Mouse (Mus musculus) embryonic facial prominence, embryonic 10.5 days (tissue): ENCODE measurements around the gene Zfp65. TPM values are rescaled to one million over a fixed set of nuclear protein-coding genes. Genes with fewer than 3 reads are reported as not detected.
"Not testable (repeated sequence)": the region's sequence is repeated elsewhere in the genome, so short reads cannot be mapped to it uniquely, and the experiment has no call there.

Source experiments
- DNase-seq: peaks from one replicate; pipeline ENCODE4 v3.0.0-alpha.2; 2017; ENCODE audit warnings: low spot score
- H3K27ac ChIP-seq: fragments of 300-500 bp; sonication (generic); replicated peaks from 2 replicates; pipeline ENCODE4 v1.5.1; 2016; ENCODE audit warnings: mild to moderate bottlenecking
- H3K27me3 ChIP-seq: fragments of 300-500 bp; sonication (generic); replicated peaks from 2 replicates; pipeline ENCODE4 v1.6.1; 2016; ENCODE audit warnings: low read depth, mild to moderate bottlenecking; ENCODE audit not compliant: poor library complexity, severe bottlenecking
- H3K36me3 ChIP-seq: fragments of 300-500 bp; sonication (generic); replicated peaks from 2 replicates; pipeline ENCODE4 v1.6.1; 2016; ENCODE audit warnings: mild to moderate bottlenecking, moderate library complexity
- H3K4me1 ChIP-seq: fragments of 300-500 bp; sonication (generic); 2 replicates; pipeline ENCODE4 v1.6.1; 2016
- H3K4me3 ChIP-seq: fragments of 300-500 bp; sonication (generic); 2 replicates; pipeline ENCODE4 v1.5.1; 2016; ENCODE audit warnings: mild to moderate bottlenecking, moderate library complexity
- H3K9me3 ChIP-seq: fragments of 300-500 bp; sonication (generic); 2 replicates; pipeline ENCODE4 v1.6.1; 2016; ENCODE audit warnings: mild to moderate bottlenecking
- WGBS: fragments of 180-500 bp; shearing (Covaris S2); methylation state at CpG from one replicate; pipeline ENCODE4 v1.1.7; 2016; 5-methylcytosine and 5-hydroxymethylcytosine counted together
- polyA plus RNA-seq: library from polyadenylated mRNA; unstranded; fragments of >200 nt; fragmentation: Nextera tagmentation; extraction: Ambion mirVana; gene quantifications from 2 replicates; pipeline ENCODE4 v1.2.1, GENCODE M21; 2016

The Zfp65 gene
- 6.4 and 7.8 TPM in 2 replicates for polyA plus RNA-seq

DNA sequence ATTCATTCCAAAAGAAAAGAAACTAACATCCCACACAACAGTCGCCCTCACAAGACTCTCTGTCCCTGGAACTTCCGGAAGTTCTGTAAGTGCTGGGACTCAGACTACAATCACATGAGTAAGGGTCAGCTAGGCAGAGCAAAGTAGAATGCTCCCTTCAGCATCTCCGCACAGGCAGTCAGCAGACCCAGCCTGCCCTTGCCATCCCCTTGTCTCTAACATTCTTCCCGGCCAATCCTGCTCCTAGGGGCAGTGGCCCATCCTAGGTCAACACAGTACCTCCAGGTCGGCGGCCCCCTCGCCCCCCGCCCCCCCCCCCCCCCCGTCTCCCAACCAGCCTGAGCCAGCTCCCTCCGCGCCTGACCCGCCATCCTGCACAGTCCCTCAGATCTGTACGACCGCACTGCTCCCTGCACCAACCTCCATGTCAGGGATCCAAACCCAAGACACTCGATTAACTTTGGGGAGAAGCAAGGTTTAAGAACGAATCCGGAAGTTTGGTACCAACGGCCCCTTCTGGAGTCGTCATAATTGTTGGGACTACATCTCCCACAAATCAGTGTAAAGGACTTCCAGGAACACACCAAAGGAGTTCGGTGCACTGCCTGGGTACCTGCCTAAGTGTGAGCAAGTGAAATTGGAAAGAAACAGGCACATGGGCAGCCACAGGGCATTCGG lies at the start of gene Zfp65:
Gene Zfp65 (minus strand): TSS at position 533 of the 678 bp plus-strand sequence.
- no peaks in the 10 kb centered on the region for H3K36me3 ChIP-seq
- peak within 1 kb of the TSS; percentile 87 for H3K27ac ChIP-seq
- peak; percentile 60 for DNase-seq
- H3K9me3 ChIP-seq: peaks cover 7% of the 10 kb centered on the region
- WGBS: 4% methylated on average over 19 of the region's 21 CpGs
- H3K4me3 ChIP-seq: peak within 1 kb of the TSS; percentile 67
- H3K4me1 ChIP-seq: peaks cover 7% of the 10 kb centered on the region; the same call in 1 of the 2 replicates
- no peaks in the 10 kb centered on the region for H3K27me3 ChIP-seq

GRCm38 (mm10) chr13:67763031-67763768 lies 34.2 kb upstream of the Zfp65 start:
- H3K4me3 ChIP-seq: no peak overlapping the region

GRCm38 (mm10) chr13:67759966-67760365 lies 31.0 kb upstream of the Zfp65 start:
- no peak overlapping the region for H3K27ac ChIP-seq
- no peaks in the 10 kb centered on the region for H3K4me1 ChIP-seq
- no peaks in the 10 kb centered on the region for H3K9me3 ChIP-seq
- H3K4me3 ChIP-seq: no peak overlapping the region
- no peaks in the 10 kb centered on the region for H3K36me3 ChIP-seq
- DNase-seq: no peak
- no peaks in the 10 kb centered on the region for H3K27me3 ChIP-seq
- WGBS: 81% methylated on average over 1 of the region's 1 CpGs

More at GRCm38 (mm10) chr13:67763031-67763768, 34.2 kb upstream of the Zfp65 start:
- Histone ChIP-seq H3K4me1 (no peaks in the 10 kb centered on the region), H3K27me3 (no peaks in the 10 kb centered on the region), H3K36me3 (no peaks in the 10 kb centered on the region), H3K27ac (no peak overlapping the region), H3K9me3 (no peaks in the 10 kb centered on the region)
- WGBS: 83% methylated on average over 2 of the region's 2 CpGs
- no peak for DNase-seq

DNA sequence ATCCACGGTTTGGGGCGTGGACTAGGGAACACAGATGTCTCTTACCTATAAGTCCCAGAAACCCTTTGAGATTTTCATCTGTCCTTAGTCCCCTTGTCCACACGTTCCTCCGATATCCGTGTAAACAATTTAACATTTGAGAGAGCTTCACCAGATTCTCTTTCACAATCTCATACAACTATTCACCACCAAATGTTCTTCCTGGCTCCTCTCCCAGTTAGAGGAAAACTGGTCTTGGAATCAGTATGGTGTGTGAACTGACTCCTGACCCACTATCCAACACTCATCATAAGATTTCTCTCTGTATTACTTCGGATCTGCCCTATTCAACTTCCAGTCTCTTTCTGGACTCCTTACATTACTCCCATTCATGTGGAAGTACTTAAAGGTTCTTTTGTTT lies 26.8 kb upstream of the Zfp65 start:
- no peaks in the 10 kb centered on the region for H3K9me3 ChIP-seq
- H3K4me3 ChIP-seq: peak overlapping the region; percentile 70; the same call in 1 of the 2 replicates
- peaks cover 4% of the 10 kb centered on the region; the same call in 1 of the 2 replicates for H3K4me1 ChIP-seq
- no peak for DNase-seq
- 0 out of 2 replicates have a peak overlapping the region, but pooled peaks have one; percentile 87 for H3K27ac ChIP-seq
- H3K27me3 ChIP-seq: no peaks in the 10 kb centered on the region
- H3K36me3 ChIP-seq: peaks cover 11% of the 10 kb centered on the region
- 85% methylated on average over 6 of the region's 6 CpGs for WGBS

- 9% methylated on average over 24 of the region's 24 CpGs for WGBS
- peaks cover 16% of the 10 kb centered on the region for H3K36me3 ChIP-seq
- DNase-seq: peak; percentile 71
- H3K9me3 ChIP-seq: peaks cover under 1% of the 10 kb centered on the region; the same call in 1 of the 2 replicates
- H3K4me3 ChIP-seq: peak within 1 kb of the TSS; percentile 70
- peak within 1 kb of the TSS; percentile 87 for H3K27ac ChIP-seq
- no peaks in the 10 kb centered on the region for H3K27me3 ChIP-seq
- H3K4me1 ChIP-seq: peaks cover 4% of the 10 kb centered on the region; the same call in 1 of the 2 replicates
Measured at GRCm38 (mm10) chr13:67754333-67755306, 25.6 kb upstream of the Zfp65 start, which contains the start of gene Zfp85. Zfp85 (minus strand) TSS chr13:67755228.

DNA sequence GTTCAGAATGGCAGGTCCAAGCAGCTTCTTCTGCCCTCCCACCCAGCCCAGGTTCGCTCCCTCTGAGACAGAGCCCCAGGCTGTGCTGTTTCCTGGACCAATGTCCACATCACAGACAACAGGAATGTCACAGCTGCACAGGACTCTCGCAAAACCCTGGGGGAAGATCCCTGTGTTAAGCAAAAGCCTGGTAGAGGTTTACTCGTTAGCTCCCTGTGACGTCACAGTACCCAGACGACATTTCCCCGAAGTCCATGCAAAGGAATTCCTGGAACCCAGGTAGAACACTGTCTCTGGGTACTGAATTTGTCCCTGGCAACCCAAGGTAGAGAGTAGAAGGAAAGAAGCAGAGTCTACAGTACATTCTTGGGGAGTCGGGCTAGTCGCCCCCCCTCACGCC lies 14.9 kb upstream of the Zfp65 start:
- Histone ChIP-seq H3K9me3 (peaks cover 16% of the 10 kb centered on the region; the same call in 1 of the 2 replicates), H3K36me3 (peaks cover 31% of the 10 kb centered on the region), H3K27me3 (no peaks in the 10 kb centered on the region), H3K4me1 (no peaks in the 10 kb centered on the region), H3K27ac (no peak overlapping the region), H3K4me3 (no peak overlapping the region)
- DNase-seq: no peak
- WGBS: 85% methylated on average over 9 of the region's 9 CpGs

DNA sequence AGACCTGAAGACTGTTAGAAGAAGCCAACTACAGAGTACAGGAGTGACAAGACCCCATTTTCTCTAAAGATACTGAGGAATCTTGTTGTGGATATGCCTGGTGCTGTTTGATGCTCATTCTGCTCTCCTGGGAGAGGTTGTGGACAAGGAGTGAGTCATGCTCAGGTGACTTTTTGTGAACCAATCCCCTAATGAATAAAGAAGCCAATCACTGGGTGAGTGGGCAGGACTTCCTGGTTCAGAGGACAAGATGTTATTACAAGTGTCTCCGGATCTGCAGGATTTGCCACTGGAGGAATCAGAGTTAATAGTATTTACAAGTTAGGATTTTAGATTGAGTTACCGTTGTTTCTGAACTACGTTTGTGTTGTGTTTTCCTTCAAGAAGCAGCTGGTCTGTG lies 14.0 kb upstream of the Zfp65 start:
- Histone ChIP-seq H3K36me3 (peaks cover 22% of the 10 kb centered on the region), H3K27ac (no peak overlapping the region), H3K27me3 (no peaks in the 10 kb centered on the region), H3K4me3 (no peak overlapping the region), H3K9me3 (peaks cover 9% of the 10 kb centered on the region; the same call in 1 of the 2 replicates), H3K4me1 (no peaks in the 10 kb centered on the region)
- 92% methylated on average over 3 of the region's 3 CpGs for WGBS
- no peak for DNase-seq

DNA sequence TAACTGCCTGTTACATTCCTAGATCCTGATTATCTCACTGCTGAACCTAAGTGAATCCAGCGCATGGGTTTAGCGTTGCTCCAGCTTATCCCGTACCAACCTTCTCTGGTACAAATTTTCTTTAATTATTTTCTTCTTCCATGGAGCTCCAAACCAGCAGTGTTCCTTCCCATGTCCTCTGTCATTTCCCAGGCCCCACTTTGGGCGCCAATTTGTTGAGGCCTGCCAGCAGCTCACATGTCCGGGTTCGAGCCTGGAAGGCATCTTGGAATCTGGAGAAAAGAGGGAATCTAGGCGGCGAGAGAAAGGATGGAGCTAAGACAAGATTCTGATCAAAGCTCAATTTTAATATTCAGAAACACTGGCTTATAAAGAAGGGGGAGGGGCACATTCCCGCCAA lies 5.4 kb upstream of the Zfp65 start:
- not testable (repeated sequence) for H3K36me3 ChIP-seq, H3K4me1 ChIP-seq, DNase-seq, H3K27ac ChIP-seq, H3K27me3 ChIP-seq, H3K4me3 ChIP-seq
- H3K9me3 ChIP-seq: peaks cover 19% of the 10 kb centered on the region
- WGBS: 93% methylated on average over 9 of the region's 9 CpGs

GRCm38 (mm10) chr13:67729441-67729840 lies 468 bp upstream of the Zfp65 start:
- H3K4me1 ChIP-seq, H3K36me3 ChIP-seq, H3K27me3 ChIP-seq: not testable (repeated sequence)
- Histone ChIP-seq H3K4me3 (peak overlapping the region; percentile 67), H3K27ac (peak overlapping the region; percentile 87), H3K9me3 (peaks cover 13% of the 10 kb centered on the region)
- WGBS: 59% methylated on average over 4 of the region's 4 CpGs
- DNase-seq: peak; percentile 41

- 85% methylated on average over 1 of the region's 1 CpGs for WGBS
- Histone ChIP-seq H3K27me3 (no peaks in the 10 kb centered on the region), H3K27ac (no peak overlapping the region; the same call in 1 of the 2 replicates), H3K9me3 (peaks cover 3% of the 10 kb centered on the region; the same call in 1 of the 2 replicates), H3K4me3 (peak overlapping the region; percentile 67), H3K36me3 (no peaks in the 10 kb centered on the region), H3K4me1 (peaks cover 12% of the 10 kb centered on the region)
- DNase-seq: no peak
Measured at GRCm38 (mm10) chr13:67728106-67728505, 867 bp downstream of the Zfp65 start.

- not testable (repeated sequence) for H3K9me3 ChIP-seq, H3K4me3 ChIP-seq, H3K36me3 ChIP-seq, H3K27ac ChIP-seq, DNase-seq, H3K27me3 ChIP-seq
- H3K4me1 ChIP-seq: peaks cover 14% of the 10 kb centered on the region
- WGBS: 86% methylated on average over 2 of the region's 2 CpGs
Measured at GRCm38 (mm10) chr13:67725331-67725730, 3.6 kb downstream of the Zfp65 start.
